ENCODE assay signal across 17 mouse cellular contexts in genomic region chr19:43767549-43768322, GRCm38 (mm10). TPM values are rescaled to one million over a fixed set of nuclear protein-coding genes. Genes with fewer than 3 reads are reported as not detected.
DNase-seq lines count a peak whose midpoint lies in the region; ATAC-seq and TF ChIP-seq lines count a peak whose summit lies in the region.
"Had no signal": no experiment of that assay in that cellular context is flagged by ENCODE, and none has a peak within 500 bp of the region (broad histone marks: within the 10 kb centered on the region; RNA-seq: fewer than 3 reads in every experiment).

No protein-coding gene starts in this region.

- intact Hi-C loops in left cerebral cortex, postnatal 4 days (cut with DNase I) = no loop called here

- no peak overlapping the region for H3K27ac ChIP-seq in kidney, embryonic 14.5 days (ENCODE audit: low read depth, low read length)
- H3K27ac ChIP-seq in intestine, embryonic 15.5 days = peak overlapping the region; percentile 58; the same call in 1 of the 2 replicates
- H3K27ac ChIP-seq in kidney, postnatal 0 days = no peak overlapping the region
- no peak overlapping the region for H3K27ac ChIP-seq in stomach, embryonic 14.5 days (ENCODE audit: low read length)
- H3K27ac ChIP-seq in layer of hippocampus, adult 2 months = no peak overlapping the region
- H3K27ac ChIP-seq: hindbrain, postnatal 0 days; limb, embryonic 15.5 days had no signal

- H3K9me3 ChIP-seq in kidney, embryonic 14.5 days (ENCODE audit: control insufficient read depth, low read length) = no peaks in the 10 kb centered on the region
- H3K9me3 ChIP-seq in intestine, embryonic 15.5 days = no peaks in the 10 kb centered on the region
- H3K9me3 ChIP-seq in kidney, postnatal 0 days (replicated peaks; ENCODE audit: low read length) = no peaks in the 10 kb centered on the region
- no peaks in the 10 kb centered on the region for H3K9me3 ChIP-seq in stomach, embryonic 14.5 days (ENCODE audit: control insufficient read depth, low read depth, low read length)
- H3K9me3 ChIP-seq: limb, embryonic 15.5 days had no signal

- DNase-seq in kidney, adult 18-20 months = peak; percentile 25
- DNase-seq in kidney, postnatal 0 days (ENCODE audit: low spot score) = peak; percentile 16
- no peak for DNase-seq in layer of hippocampus, adult 2 months (ENCODE audit: low spot score in 2 of 2)
- DNase-seq in embryo, embryonic 10 days (ENCODE audit: low spot score) = no peak
- no peak for DNase-seq in left cerebral cortex, postnatal 4 days
- DNase-seq: adrenal gland, postnatal 25 days; cerebellum, adult 2 months; forebrain, postnatal 0 days; lung, postnatal 36 days; right cerebral cortex, postnatal 14 days had no signal

- no peak overlapping the region for H3K9ac ChIP-seq in kidney, embryonic 14.5 days (ENCODE audit: low read depth, low read length)
- no peak overlapping the region for H3K9ac ChIP-seq in intestine, embryonic 15.5 days
- no peak overlapping the region for H3K9ac ChIP-seq in kidney, postnatal 0 days (ENCODE audit: low read depth, low read length)
- no peak overlapping the region for H3K9ac ChIP-seq in stomach, embryonic 14.5 days (replicated peaks; ENCODE audit: low read depth, low read length)
- H3K9ac ChIP-seq: forebrain, postnatal 0 days; limb, embryonic 15.5 days had no signal

- WGBS in kidney, embryonic 14.5 days = 74% methylated on average over 9 of the region's 9 CpGs
- 61% methylated on average over 9 of the region's 9 CpGs for WGBS in intestine, embryonic 15.5 days
- WGBS in kidney, postnatal 0 days = 66% methylated on average over 9 of the region's 9 CpGs
- WGBS in stomach, embryonic 14.5 days = 46% methylated on average over 9 of the region's 9 CpGs

- no peaks in the 10 kb centered on the region for H3K27me3 ChIP-seq in kidney, embryonic 14.5 days (ENCODE audit: control insufficient read depth, insufficient read depth, low read length)
- no peaks in the 10 kb centered on the region for H3K27me3 ChIP-seq in intestine, embryonic 15.5 days (replicated peaks)
- no peaks in the 10 kb centered on the region for H3K27me3 ChIP-seq in kidney, postnatal 0 days (ENCODE audit: insufficient read depth, low read length)
- H3K27me3 ChIP-seq in stomach, embryonic 14.5 days (ENCODE audit: control insufficient read depth, insufficient read depth, low read length) = no peaks in the 10 kb centered on the region
- H3K27me3 ChIP-seq: CH12.LX; limb, embryonic 15.5 days had no signal

- no peak overlapping the region for H3K4me3 ChIP-seq in kidney, embryonic 14.5 days (ENCODE audit: low read length)
- no peak overlapping the region for H3K4me3 ChIP-seq in intestine, embryonic 15.5 days (replicated peaks)
- no peak overlapping the region for H3K4me3 ChIP-seq in kidney, postnatal 0 days (replicated peaks; ENCODE audit: low read depth, low read length)
- no peak overlapping the region for H3K4me3 ChIP-seq in stomach, embryonic 14.5 days (ENCODE audit: low read depth, low read length)
- H3K4me3 ChIP-seq in layer of hippocampus, adult 2 months = no peak overlapping the region
- H3K4me3 ChIP-seq: limb, embryonic 15.5 days had no signal

- no peak for ATAC-seq in kidney, embryonic 14.5 days (ENCODE audit: low FRiP score, low TSS enrichment)
- peak; percentile 95 for ATAC-seq in intestine, embryonic 15.5 days
- peak; percentile 90 for ATAC-seq in kidney, postnatal 0 days (replicated peaks; ENCODE audit: low FRiP score, low read depth)
- peak; percentile 56; the same call in 1 of the 2 replicates for ATAC-seq in stomach, embryonic 14.5 days (ENCODE audit: insufficient number of reproducible peaks, insufficient read depth, low FRiP score, low read depth)
- ATAC-seq: forebrain, postnatal 0 days; hindbrain, postnatal 0 days had no signal

- H3K36me3 ChIP-seq in kidney, embryonic 14.5 days (ENCODE audit: control insufficient read depth, insufficient read depth, low read length) = no peaks in the 10 kb centered on the region
- H3K36me3 ChIP-seq in intestine, embryonic 15.5 days = no peaks in the 10 kb centered on the region
- H3K36me3 ChIP-seq in kidney, postnatal 0 days (ENCODE audit: insufficient read depth, low read length) = no peaks in the 10 kb centered on the region
- H3K36me3 ChIP-seq in stomach, embryonic 14.5 days (ENCODE audit: control insufficient read depth, insufficient read depth, low read length) = no peaks in the 10 kb centered on the region
- H3K36me3 ChIP-seq: limb, embryonic 15.5 days had no signal

- H3K4me2 ChIP-seq in kidney, embryonic 14.5 days (replicated peaks; ENCODE audit: low read depth, low read length) = no peak overlapping the region
- no peak overlapping the region for H3K4me2 ChIP-seq in intestine, embryonic 15.5 days (replicated peaks)
- no peak overlapping the region for H3K4me2 ChIP-seq in kidney, postnatal 0 days (ENCODE audit: low read length)
- no peak overlapping the region for H3K4me2 ChIP-seq in stomach, embryonic 14.5 days (replicated peaks; ENCODE audit: low read depth, low read length)
- H3K4me2 ChIP-seq: limb, embryonic 15.5 days had no signal

- TF ChIP-seq CTCF in kidney, postnatal 0 days (IDR thresholded peaks at IDR 0.05; ENCODE audit: low read depth) = no peak
- TF ChIP-seq CTCF in layer of hippocampus, adult 2 months (conservative IDR thresholded peaks at IDR 0.05) = no peak

- H3K4me1 ChIP-seq in kidney, embryonic 14.5 days (ENCODE audit: control insufficient read depth, insufficient read depth, low read length) = no peaks in the 10 kb centered on the region
- H3K4me1 ChIP-seq in intestine, embryonic 15.5 days (replicated peaks) = no peaks in the 10 kb centered on the region
- H3K4me1 ChIP-seq in kidney, postnatal 0 days (replicated peaks; ENCODE audit: insufficient read depth, low read length) = no peaks in the 10 kb centered on the region
- no peaks in the 10 kb centered on the region for H3K4me1 ChIP-seq in stomach, embryonic 14.5 days (ENCODE audit: control insufficient read depth, insufficient read depth, low read length)
- H3K4me1 ChIP-seq: limb, embryonic 15.5 days had no signal

RNA-seq across cellular contexts. Expression of gene Abcc2, which starts 14.3 kb away (rescaled TPM):
- 0.94 and 1.7 TPM in 2 replicates for polyA plus RNA-seq in kidney, embryonic 14.5 days (2014; fragmentation: Nextera tagmentation; extraction: Ambion mirVana)
- 16.7 and 24.3 TPM in 2 replicates for polyA plus RNA-seq in intestine, embryonic 15.5 days (2015; fragmentation: Nextera tagmentation; extraction: Ambion mirVana)
- polyA plus RNA-seq in kidney, postnatal 0 days (2015; fragmentation: Nextera tagmentation; extraction: Ambion mirVana) = 7.4 and 7.9 TPM in 2 replicates
- polyA plus RNA-seq in stomach, embryonic 14.5 days (2014; fragmentation: Nextera tagmentation; extraction: Ambion mirVana) = 0.13 TPM in 2 replicates
- total RNA-seq in layer of hippocampus, adult 2 months (2021) = not detected
- under 1 TPM; 0.26 to 0.28 TPM for total RNA-seq in left cerebral cortex, postnatal 4 days (2021)
- total RNA-seq: forebrain, postnatal 0 days; hematopoietic stem cell, adult 5-6 weeks had no signal

RNA-seq across cellular contexts. Expression of gene Cox15, which starts 14.9 kb away (rescaled TPM):
- 5.7 and 10.5 TPM in 2 replicates for polyA plus RNA-seq in kidney, embryonic 14.5 days (2014; fragmentation: Nextera tagmentation; extraction: Ambion mirVana)
- polyA plus RNA-seq in intestine, embryonic 15.5 days (2015; fragmentation: Nextera tagmentation; extraction: Ambion mirVana) = 12.2 and 14.2 TPM in 2 replicates
- polyA plus RNA-seq in kidney, postnatal 0 days (2015; fragmentation: Nextera tagmentation; extraction: Ambion mirVana) = 6.4 and 7.7 TPM in 2 replicates
- polyA plus RNA-seq in stomach, embryonic 14.5 days (2014; fragmentation: Nextera tagmentation; extraction: Ambion mirVana) = 7.6 and 9.2 TPM in 2 replicates
- total RNA-seq in layer of hippocampus, adult 2 months (2021) = 10 to 100 TPM; 13.6 to 19.4 TPM
- total RNA-seq in left cerebral cortex, postnatal 4 days (2021) = 10 to 100 TPM; 17.6 to 18.3 TPM

RNA-seq across cellular contexts. Expression of gene Cutc, which starts 14.9 kb away (rescaled TPM):
- 15.3 and 18.0 TPM in 2 replicates for polyA plus RNA-seq in kidney, embryonic 14.5 days (2014; fragmentation: Nextera tagmentation; extraction: Ambion mirVana)
- 24.8 and 25.9 TPM in 2 replicates for polyA plus RNA-seq in intestine, embryonic 15.5 days (2015; fragmentation: Nextera tagmentation; extraction: Ambion mirVana)
- polyA plus RNA-seq in kidney, postnatal 0 days (2015; fragmentation: Nextera tagmentation; extraction: Ambion mirVana) = 24.0 and 24.9 TPM in 2 replicates
- polyA plus RNA-seq in stomach, embryonic 14.5 days (2014; fragmentation: Nextera tagmentation; extraction: Ambion mirVana) = 14.8 and 15.5 TPM in 2 replicates
- total RNA-seq in layer of hippocampus, adult 2 months (2021) = 1 to 10 TPM; 6.6 to 7.6 TPM
- 1 to 10 TPM; 2.2 to 4.3 TPM for total RNA-seq in left cerebral cortex, postnatal 4 days (2021)

Comparison
In these comparisons a context has a peak if more than half of its experiments do, and no peak if none do; other contexts are left out.
1. DNase-seq: peak in kidney, adult 18-20 months (single experiment) and kidney, postnatal 0 days (single experiment); none in layer of hippocampus, adult 2 months (0 of 2), embryo, embryonic 10 days (single experiment) and left cerebral cortex, postnatal 4 days (single experiment).